Mouse (Mus musculus) embryonic facial prominence, embryonic 10.5 days (tissue): Measurements from ENCODE around the gene Rfxank. TPM values are rescaled to one million over a fixed set of nuclear protein-coding genes. Genes with fewer than 3 reads are reported as not detected.

ENCODE experiments used
- DNase-seq: peaks from one replicate; pipeline ENCODE4 v3.0.0-alpha.2; 2017; ENCODE audit warnings: low spot score
- H3K27ac ChIP-seq: fragments of 300-500 bp; sonication (generic); replicated peaks from 2 replicates; pipeline ENCODE4 v1.5.1; 2016; ENCODE audit warnings: mild to moderate bottlenecking
- H3K27me3 ChIP-seq: fragments of 300-500 bp; sonication (generic); replicated peaks from 2 replicates; pipeline ENCODE4 v1.6.1; 2016; ENCODE audit warnings: low read depth, mild to moderate bottlenecking; ENCODE audit not compliant: poor library complexity, severe bottlenecking
- H3K36me3 ChIP-seq: fragments of 300-500 bp; sonication (generic); replicated peaks from 2 replicates; pipeline ENCODE4 v1.6.1; 2016; ENCODE audit warnings: mild to moderate bottlenecking, moderate library complexity
- H3K4me1 ChIP-seq: fragments of 300-500 bp; sonication (generic); 2 replicates; pipeline ENCODE4 v1.6.1; 2016
- H3K4me3 ChIP-seq: fragments of 300-500 bp; sonication (generic); 2 replicates; pipeline ENCODE4 v1.5.1; 2016; ENCODE audit warnings: mild to moderate bottlenecking, moderate library complexity
- H3K9me3 ChIP-seq: fragments of 300-500 bp; sonication (generic); 2 replicates; pipeline ENCODE4 v1.6.1; 2016; ENCODE audit warnings: mild to moderate bottlenecking
- WGBS: fragments of 180-500 bp; shearing (Covaris S2); methylation state at CpG from one replicate; pipeline ENCODE4 v1.1.7; 2016; 5-methylcytosine and 5-hydroxymethylcytosine counted together
- polyA plus RNA-seq: library from polyadenylated mRNA; unstranded; fragments of >200 nt; fragmentation: Nextera tagmentation; extraction: Ambion mirVana; gene quantifications from 2 replicates; pipeline ENCODE4 v1.2.1, GENCODE M21; 2016

Rfxank gene
- polyA plus RNA-seq: 22.4 and 25.2 TPM in 2 replicates

DNA sequence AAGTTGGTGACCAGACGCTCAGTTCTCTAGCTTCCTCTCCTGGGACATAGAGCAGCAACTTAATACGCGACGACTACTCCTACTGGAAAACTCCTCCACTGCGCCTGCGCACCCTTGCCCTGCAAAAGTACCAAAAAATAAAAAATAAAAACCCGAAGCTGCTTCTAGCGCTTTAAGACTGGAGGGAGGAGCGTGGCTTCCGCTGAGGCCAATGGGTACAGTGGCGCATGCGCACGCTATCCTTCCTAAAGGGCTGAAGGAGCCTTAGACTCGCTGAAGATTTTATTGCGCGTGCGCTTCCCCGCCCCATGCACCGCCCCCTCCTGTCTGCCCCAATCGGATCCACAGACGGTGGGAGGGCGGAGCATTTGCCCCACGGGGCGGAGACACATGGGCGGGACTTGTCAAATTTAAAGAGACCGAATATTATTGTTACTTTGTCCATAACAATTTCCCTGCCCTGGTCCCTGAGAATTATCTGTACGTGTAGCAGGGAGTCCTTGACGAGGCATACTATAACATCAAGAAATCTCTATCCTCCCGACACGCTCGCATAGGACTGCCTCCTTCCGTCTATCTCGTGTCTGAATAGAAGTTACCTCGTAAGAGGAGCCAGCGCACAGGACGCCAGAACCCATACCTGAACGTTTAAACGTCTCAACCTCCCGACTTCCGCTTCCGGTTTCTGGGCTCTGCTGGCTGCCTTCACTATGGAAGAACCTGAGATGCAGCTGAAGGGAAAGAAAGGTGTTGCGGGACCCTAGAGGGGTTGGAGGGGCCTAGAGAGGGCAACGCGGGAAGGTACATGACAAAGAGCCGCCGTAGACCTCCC, at the start of gene Rfxank, which contains the start of the genes Borcs8 and Mef2b:
Gene Rfxank (minus strand): TSS at position 129 of the 832 bp plus-strand sequence.
Gene Borcs8 (plus strand): TSS at position 474 of the 832 bp plus-strand sequence.
Gene Mef2b (plus strand): TSS at position 686 of the 832 bp plus-strand sequence.
- peak within 1 kb of the TSS; percentile 89 for H3K27ac ChIP-seq
- DNase-seq: peak; percentile 99
- H3K4me1 ChIP-seq: peaks cover 21% of the 10 kb centered on the region
- H3K4me3 ChIP-seq: peak within 1 kb of the TSS; percentile 89
- WGBS: under 1% methylated on average over 46 of the region's 46 CpGs
- no peaks in the 10 kb centered on the region for H3K9me3 ChIP-seq
- peaks cover 58% of the 10 kb centered on the region for H3K36me3 ChIP-seq
- H3K27me3 ChIP-seq: no peaks in the 10 kb centered on the region

DNA sequence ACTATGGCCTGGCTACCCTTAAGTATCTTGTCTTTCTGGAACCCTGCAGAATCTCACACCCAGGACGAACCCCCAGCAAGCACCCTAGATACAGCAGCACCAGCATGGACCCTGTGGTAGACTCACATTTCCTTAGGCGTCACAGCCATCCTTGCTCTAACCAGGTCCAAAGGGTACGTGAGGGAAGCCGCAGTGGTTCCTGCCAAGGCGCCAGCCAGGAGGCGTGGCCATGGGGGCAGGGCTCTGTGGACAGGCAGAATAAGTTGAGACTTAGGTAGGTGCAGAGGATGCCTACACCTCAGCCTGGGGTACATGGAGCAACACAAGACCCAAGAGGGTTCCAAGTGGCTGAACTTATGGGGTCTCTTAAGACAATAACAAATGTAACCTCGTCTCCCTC, 49.8 kb upstream of the Rfxank start:
- Histone ChIP-seq H3K27ac (no peak overlapping the region), H3K27me3 (no peaks in the 10 kb centered on the region)
- WGBS: 70% methylated on average over 7 of the region's 7 CpGs

DNA sequence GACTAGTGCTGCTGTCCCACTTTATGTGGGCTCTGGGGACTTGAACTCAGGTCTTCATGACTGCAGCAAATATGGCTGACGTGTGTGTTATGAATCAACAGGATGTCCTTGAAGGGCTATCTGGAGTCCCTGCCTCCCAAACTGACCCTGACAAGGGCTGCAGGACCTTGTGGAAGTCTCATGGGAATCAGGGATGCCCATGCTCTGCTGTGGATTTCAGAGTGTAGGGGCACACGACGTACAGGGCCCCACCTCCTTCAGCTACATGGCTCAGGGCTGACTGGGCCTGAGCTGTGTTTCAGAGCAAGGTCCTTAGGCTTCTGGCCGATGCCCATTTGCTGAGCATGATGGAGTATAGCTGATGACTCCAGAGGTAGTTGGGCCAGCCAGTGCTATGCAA, 44.2 kb upstream of the Rfxank start:
- DNase-seq: no peak
- Histone ChIP-seq H3K4me3 (no peak overlapping the region), H3K4me1 (0 out of 2 replicates have a peak, but pooled peaks cover 5% of the 10 kb centered on the region), H3K36me3 (peaks cover 47% of the 10 kb centered on the region), H3K27me3 (no peaks in the 10 kb centered on the region), H3K9me3 (no peaks in the 10 kb centered on the region), H3K27ac (no peak overlapping the region)
- WGBS: 88% methylated on average over 4 of the region's 4 CpGs

More for the DNA sequence above, 49.8 kb upstream of the Rfxank start:
- DNase-seq: no peak
- peaks cover 37% of the 10 kb centered on the region for H3K4me1 ChIP-seq
- H3K9me3 ChIP-seq: no peaks in the 10 kb centered on the region
- no peak overlapping the region for H3K4me3 ChIP-seq
- peaks cover 1% of the 10 kb centered on the region; the same call in 1 of the 2 replicates for H3K36me3 ChIP-seq

DNA sequence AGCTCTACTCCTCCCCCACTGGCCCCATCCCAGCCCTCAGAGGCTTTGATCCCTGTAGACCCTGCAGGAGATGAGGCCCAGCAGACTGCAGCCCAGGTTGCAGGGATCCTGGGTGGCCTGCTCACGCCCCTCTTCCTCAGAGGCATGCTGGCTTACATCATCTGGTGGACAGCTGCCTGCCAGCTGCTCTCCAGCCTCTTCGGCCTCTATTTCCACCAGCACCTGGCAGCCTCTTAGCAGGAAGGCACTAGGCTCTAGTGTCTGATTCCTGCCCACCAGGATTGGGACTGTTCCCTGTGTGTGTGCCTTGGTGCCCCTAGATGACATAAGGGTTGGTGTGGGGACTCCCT, 42.9 kb upstream of the Rfxank start:
- Histone ChIP-seq H3K27ac (no peak overlapping the region), H3K9me3 (no peaks in the 10 kb centered on the region), H3K27me3 (no peaks in the 10 kb centered on the region), H3K4me3 (no peak overlapping the region), H3K4me1 (0 out of 2 replicates have a peak, but pooled peaks cover 5% of the 10 kb centered on the region), H3K36me3 (peaks cover 59% of the 10 kb centered on the region)
- no peak for DNase-seq
- 77% methylated on average over 2 of the region's 2 CpGs for WGBS

GRCm38 (mm10) chr8:70181212-70181902, 42.4 kb upstream of the Rfxank start:
- H3K36me3 ChIP-seq: peaks cover 64% of the 10 kb centered on the region
- WGBS: 87% methylated on average over 16 of the region's 16 CpGs
- DNase-seq: no peak

GRCm38 (mm10) chr8:70179082-70179481, 40.1 kb upstream of the Rfxank start:
- H3K36me3 ChIP-seq: peaks cover 78% of the 10 kb centered on the region
- WGBS: 93% methylated on average over 4 of the region's 4 CpGs

More at GRCm38 (mm10) chr8:70181212-70181902, 42.4 kb upstream of the Rfxank start:
- Histone ChIP-seq H3K4me1 (0 out of 2 replicates have a peak, but pooled peaks cover 5% of the 10 kb centered on the region), H3K9me3 (no peaks in the 10 kb centered on the region), H3K27ac (no peak overlapping the region), H3K4me3 (no peak overlapping the region), H3K27me3 (no peaks in the 10 kb centered on the region)

DNA sequence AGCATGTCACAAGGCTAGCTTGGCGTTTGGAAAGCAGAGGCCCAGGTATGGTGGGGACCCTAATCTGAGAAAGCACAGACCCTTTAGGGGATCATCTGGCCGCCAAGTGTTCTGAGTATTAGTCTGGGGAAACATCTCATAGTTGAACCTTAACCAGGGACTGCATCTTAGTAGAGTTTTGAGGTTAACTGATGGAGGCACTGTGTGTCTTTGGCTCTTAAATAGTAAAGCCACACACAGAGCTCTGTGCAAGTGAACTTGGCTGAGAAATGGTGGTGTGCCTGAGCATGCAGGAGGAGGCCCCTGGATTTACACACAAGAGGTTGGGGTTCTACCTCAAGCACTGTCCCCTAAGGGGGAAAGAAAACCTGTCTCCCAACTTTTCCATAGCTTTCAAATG, 39.3 kb upstream of the Rfxank start:
- Histone ChIP-seq H3K4me1 (peaks cover 16% of the 10 kb centered on the region), H3K9me3 (no peaks in the 10 kb centered on the region), H3K27ac (no peak overlapping the region), H3K36me3 (peaks cover 75% of the 10 kb centered on the region), H3K4me3 (no peak overlapping the region), H3K27me3 (no peaks in the 10 kb centered on the region)
- DNase-seq: no peak
- 91% methylated on average over 2 of the region's 2 CpGs for WGBS

More at GRCm38 (mm10) chr8:70179082-70179481, 40.1 kb upstream of the Rfxank start:
- Histone ChIP-seq H3K9me3 (no peaks in the 10 kb centered on the region), H3K4me1 (0 out of 2 replicates have a peak, but pooled peaks cover 11% of the 10 kb centered on the region), H3K27ac (no peak overlapping the region), H3K27me3 (no peaks in the 10 kb centered on the region), H3K4me3 (no peak overlapping the region)
- no peak for DNase-seq

- Histone ChIP-seq H3K9me3 (no peaks in the 10 kb centered on the region), H3K4me3 (no peak overlapping the region; the same call in 1 of the 2 replicates), H3K27me3 (no peaks in the 10 kb centered on the region), H3K27ac (no peak overlapping the region), H3K36me3 (peaks cover 42% of the 10 kb centered on the region), H3K4me1 (peaks cover 27% of the 10 kb centered on the region)
- DNase-seq: no peak
- 92% methylated on average over 7 of the region's 7 CpGs for whole genome bisulfite sequencing
Measured at GRCm38 (mm10) chr8:70174079-70174478, 35.1 kb upstream of the Rfxank start.

DNA sequence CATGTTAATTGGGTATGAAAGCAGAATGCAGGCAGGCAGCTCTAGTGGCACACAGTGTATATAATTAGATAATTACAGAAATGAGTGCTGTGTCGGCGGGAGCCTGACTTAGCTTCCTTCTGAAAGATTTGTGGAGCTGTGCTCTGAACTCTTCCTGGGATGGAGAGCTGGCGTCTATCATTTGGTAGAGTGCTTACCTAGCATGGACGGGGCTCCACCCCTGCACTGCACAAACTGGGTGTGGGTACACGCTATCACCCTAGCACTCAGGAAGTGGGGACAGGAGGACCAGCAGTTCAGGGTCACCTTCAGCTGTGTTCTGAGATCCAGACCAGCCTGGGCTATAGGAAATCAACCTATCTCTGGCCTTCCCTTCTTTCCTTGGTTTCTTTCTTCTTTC, 34.4 kb upstream of the Rfxank start:
- 74% methylated on average over 5 of the region's 5 CpGs for WGBS
- Histone ChIP-seq H3K4me1 (peaks cover 27% of the 10 kb centered on the region), H3K36me3 (peaks cover 35% of the 10 kb centered on the region)

DNA sequence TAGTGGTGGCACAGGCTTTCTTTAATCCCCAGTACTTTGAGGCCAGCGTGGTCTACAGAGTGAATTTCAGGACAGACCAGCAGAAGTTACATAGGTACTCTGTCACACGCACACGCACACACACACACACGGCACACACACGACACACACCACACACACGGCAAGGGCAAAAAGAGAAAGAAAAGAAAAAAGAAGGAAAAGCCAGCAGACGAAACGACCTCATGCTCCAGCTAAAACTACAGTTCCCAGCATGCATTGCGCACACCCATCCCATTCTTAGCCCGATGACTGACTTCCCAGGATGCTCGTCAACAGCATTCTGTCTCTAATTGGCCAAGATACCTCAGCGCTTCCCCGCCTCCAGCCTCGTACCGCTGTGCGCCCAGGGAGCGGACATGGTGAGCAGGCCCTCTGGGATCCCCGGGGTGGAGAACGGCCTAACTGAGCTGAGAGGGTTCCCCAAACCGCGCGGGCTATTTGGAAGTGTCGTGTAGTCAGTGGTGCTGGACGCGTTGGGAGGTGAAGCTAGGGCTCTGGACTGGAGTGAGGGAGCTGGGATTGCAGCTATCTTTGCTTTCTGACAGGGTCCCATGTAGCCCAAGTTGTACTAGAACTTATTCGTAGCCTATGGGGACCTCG, 33.2 kb upstream of the Rfxank start, which contains the start of gene Tmem161a:
Gene Tmem161a (plus strand): TSS at position 314 of the 639 bp plus-strand sequence.
- 3% methylated on average over 27 of the region's 27 CpGs for WGBS
- H3K27ac ChIP-seq: peak within 1 kb of the TSS; percentile 87

More for the DNA sequence above, 34.4 kb upstream of the Rfxank start:
- Histone ChIP-seq H3K27ac (no peak overlapping the region), H3K27me3 (peaks cover 3% of the 10 kb centered on the region; the same call in 1 of the 2 replicates), H3K9me3 (no peaks in the 10 kb centered on the region), H3K4me3 (peak overlapping the region; percentile 69; the same call in 1 of the 2 replicates)
- no peak for DNase-seq

DNA sequence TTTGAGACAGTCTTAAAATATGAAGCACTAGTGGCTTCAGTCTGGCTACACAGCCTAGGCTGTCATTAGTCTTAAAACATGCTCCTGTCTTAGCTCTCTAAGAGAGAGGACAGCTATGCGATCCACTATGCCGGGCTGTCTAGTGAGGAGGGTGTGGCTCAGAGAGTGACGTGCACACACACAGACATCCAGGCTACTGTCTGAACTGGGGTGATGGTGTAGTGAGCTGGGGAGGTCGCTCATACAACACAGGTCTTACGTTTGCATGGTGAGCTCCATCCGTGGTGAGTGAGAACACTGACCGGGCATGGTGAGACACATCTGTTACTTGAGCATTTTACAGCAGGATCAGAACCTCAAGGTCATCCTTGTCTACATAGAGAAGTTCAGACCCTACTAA, 32.3 kb upstream of the Rfxank start:
- peak overlapping the region; percentile 87 for H3K27ac ChIP-seq
- WGBS: 91% methylated on average over 7 of the region's 7 CpGs
- no peak for DNase-seq
- H3K4me3 ChIP-seq: peak overlapping the region; percentile 69; the same call in 1 of the 2 replicates
- 0 out of 2 replicates have a peak, but pooled peaks cover 15% of the 10 kb centered on the region for H3K36me3 ChIP-seq
- no peaks in the 10 kb centered on the region for H3K9me3 ChIP-seq
- peaks cover 36% of the 10 kb centered on the region for H3K4me1 ChIP-seq
- H3K27me3 ChIP-seq: peaks cover 18% of the 10 kb centered on the region

More for the DNA sequence above, 33.2 kb upstream of the Rfxank start, which contains the start of gene Tmem161a:
- H3K4me3 ChIP-seq: peak within 1 kb of the TSS; percentile 69
- H3K27me3 ChIP-seq: peaks cover 9% of the 10 kb centered on the region
- H3K9me3 ChIP-seq: no peaks in the 10 kb centered on the region
- peaks cover 27% of the 10 kb centered on the region for H3K4me1 ChIP-seq
- H3K36me3 ChIP-seq: peaks cover 24% of the 10 kb centered on the region
- DNase-seq: peak; percentile 89

DNA sequence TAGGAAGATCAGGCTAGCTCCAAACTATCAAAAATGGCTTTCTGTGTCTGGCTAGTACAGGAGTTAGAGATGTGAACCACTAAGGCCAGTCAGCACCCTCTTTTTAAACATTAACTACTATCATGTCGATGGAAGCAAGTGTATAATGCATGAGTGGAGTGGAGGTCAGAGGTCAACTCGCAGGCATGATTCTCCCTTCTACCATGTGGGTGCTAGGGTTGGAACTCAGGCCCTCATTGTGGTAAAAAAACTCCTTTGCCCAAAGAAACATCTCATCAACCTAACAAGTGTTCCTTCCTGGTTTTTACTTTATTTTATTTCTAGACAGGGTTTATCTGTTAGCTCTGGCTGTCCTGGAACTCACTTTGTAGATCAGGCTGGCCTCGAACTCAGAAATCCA, 31.8 kb upstream of the Rfxank start:
- Histone ChIP-seq H3K27me3 (peaks cover 23% of the 10 kb centered on the region), H3K4me3 (no peak overlapping the region), H3K27ac (no peak overlapping the region), H3K9me3 (no peaks in the 10 kb centered on the region), H3K36me3 (0 out of 2 replicates have a peak, but pooled peaks cover 14% of the 10 kb centered on the region), H3K4me1 (peaks cover 41% of the 10 kb centered on the region)
- WGBS: 79% methylated on average over 3 of the region's 3 CpGs
- DNase-seq: no peak
